ENCODE assay signal across 25 mouse cellular contexts in genomic region chr9:103014686-103015085, GRCm38 (mm10).
"Had no signal": no experiment of that assay in that cellular context is flagged by ENCODE, and none has a peak within 500 bp of the region (broad histone marks: within the 10 kb centered on the region; RNA-seq: fewer than 3 reads in every experiment).

No protein-coding gene starts in this region.

- ATAC-seq: forebrain, postnatal 0 days; hindbrain, embryonic 16.5 days; inflammation-experienced regulatory T-cells, adult 6 months; intestine, embryonic 15.5 days; intestine, postnatal 0 days had no signal

- H3K36me3 ChIP-seq: heart, embryonic 13.5 days; heart, embryonic 15.5 days; hindbrain, embryonic 12.5 days; intestine, embryonic 15.5 days; limb, embryonic 10.5 days; limb, embryonic 12.5 days had no signal

- H3K4me2 ChIP-seq: heart, embryonic 11.5 days; heart, embryonic 13.5 days; heart, embryonic 15.5 days; hindbrain, embryonic 12.5 days; hindbrain, embryonic 14.5 days; intestine, embryonic 15.5 days; limb, embryonic 12.5 days had no signal

- H3K27me3 ChIP-seq: heart, embryonic 13.5 days; intestine, embryonic 15.5 days had no signal

- H3K9ac ChIP-seq: forebrain, postnatal 0 days; heart, embryonic 13.5 days; heart, embryonic 15.5 days; hindbrain, embryonic 12.5 days; hindbrain, embryonic 14.5 days; intestine, embryonic 15.5 days; limb, embryonic 12.5 days had no signal

- H3K4me1 ChIP-seq: hindbrain, embryonic 12.5 days; intestine, embryonic 15.5 days had no signal

- DNase-seq: forebrain, postnatal 0 days; gastrocnemius, postnatal 14 days; gastrocnemius, postnatal 36 days; heart, adult 11 months; heart, adult 2 months; heart, postnatal 14 days; heart, postnatal 36 days; kidney, adult 18-20 months; kidney, adult 8-10 months; kidney, postnatal 10 days; kidney, postnatal 25 days; kidney, postnatal 4 days had no signal

- H3K9me3 ChIP-seq: heart, embryonic 13.5 days; heart, embryonic 15.5 days; hindbrain, embryonic 12.5 days; intestine, embryonic 15.5 days; limb, embryonic 10.5 days; limb, embryonic 12.5 days had no signal

- H3K4me3 ChIP-seq: heart, adult 2 months; heart, embryonic 13.5 days; heart, embryonic 15.5 days; hindbrain, embryonic 12.5 days; intestine, embryonic 15.5 days; layer of hippocampus, adult 2 months; left cerebral cortex, adult 2 months; limb, embryonic 10.5 days; limb, embryonic 12.5 days had no signal

- H3K27ac ChIP-seq: heart, adult 2 months; heart, embryonic 13.5 days; heart, embryonic 15.5 days; hindbrain, embryonic 12.5 days; hindbrain, embryonic 14.5 days; intestine, embryonic 15.5 days; layer of hippocampus, adult 2 months; left cerebral cortex, adult 2 months; limb, embryonic 10.5 days; limb, embryonic 12.5 days had no signal
